Mouse (Mus musculus): ENCODE results near the gene Ppfibp2. TPM values are rescaled to one million over a fixed set of nuclear protein-coding genes. Genes with fewer than 3 reads are reported as not detected.

Gene Ppfibp2
- polyA plus RNA-seq, 1 experiment from 2014 or later: 6.0 TPM

DNA sequence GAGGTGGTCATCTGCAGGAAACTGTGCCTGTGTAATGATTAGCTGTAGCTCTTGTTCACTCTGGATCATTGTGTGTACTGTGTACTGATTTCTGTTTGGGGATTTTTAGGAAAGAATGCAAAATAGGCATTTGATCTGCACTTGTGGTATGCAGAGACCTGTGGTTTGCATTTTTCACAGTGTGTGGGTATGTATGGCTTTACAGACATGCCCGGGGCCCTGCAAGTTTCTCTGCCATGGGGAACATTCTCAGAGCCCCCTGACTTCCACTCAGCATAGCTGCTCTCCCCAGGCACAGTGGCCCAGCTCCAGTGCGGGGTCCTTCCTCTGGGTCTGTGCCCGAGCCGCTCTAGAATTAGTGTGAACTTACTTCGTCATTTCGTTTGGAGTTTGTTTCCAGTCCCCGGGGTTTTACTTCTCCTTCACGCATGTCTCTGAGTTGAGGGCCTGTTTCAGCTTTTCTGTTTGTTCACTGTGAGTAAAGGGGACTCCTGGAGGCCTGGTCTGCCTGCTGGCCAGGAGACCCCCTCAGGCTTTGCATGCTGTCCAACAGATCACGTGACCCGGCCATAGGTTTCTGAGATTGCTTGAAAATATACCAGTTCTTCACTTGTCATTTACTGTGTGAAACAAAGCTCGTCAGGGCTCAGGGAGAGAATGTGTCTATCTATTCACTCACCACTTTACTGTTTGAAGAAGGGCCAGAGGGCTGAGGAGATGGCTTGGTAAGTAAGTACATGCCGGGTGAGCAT is 54.1 kb downstream of the Ppfibp2 start:
- no peak overlapping the region for H3K4me3 ChIP-seq (ENCODE audit: low read depth, low read length)
- no peaks in the 10 kb centered on the region for H3K36me3 ChIP-seq (ENCODE audit: control insufficient read depth, insufficient read depth, low read length)
- 90% methylated on average over 12 of the region's 12 CpGs for WGBS
- DNase-seq (ENCODE audit: low spot score): no peak
- no peak for ATAC-seq (ENCODE audit: insufficient read depth, low FRiP score, low TSS enrichment)
- no peaks in the 10 kb centered on the region for H3K9me3 ChIP-seq (ENCODE audit: control insufficient read depth, low read length)
- no peaks in the 10 kb centered on the region for H3K27me3 ChIP-seq (ENCODE audit: control insufficient read depth, insufficient read depth, low read length)
- no peaks in the 10 kb centered on the region for H3K4me1 ChIP-seq (ENCODE audit: control insufficient read depth, insufficient read depth, low read length)
- no peak overlapping the region for H3K4me2 ChIP-seq (ENCODE audit: low read depth)
- no peak overlapping the region for H3K9ac ChIP-seq (ENCODE audit: low read length)
- no peak overlapping the region for H3K27ac ChIP-seq (ENCODE audit: low read depth, low read length)

DNA sequence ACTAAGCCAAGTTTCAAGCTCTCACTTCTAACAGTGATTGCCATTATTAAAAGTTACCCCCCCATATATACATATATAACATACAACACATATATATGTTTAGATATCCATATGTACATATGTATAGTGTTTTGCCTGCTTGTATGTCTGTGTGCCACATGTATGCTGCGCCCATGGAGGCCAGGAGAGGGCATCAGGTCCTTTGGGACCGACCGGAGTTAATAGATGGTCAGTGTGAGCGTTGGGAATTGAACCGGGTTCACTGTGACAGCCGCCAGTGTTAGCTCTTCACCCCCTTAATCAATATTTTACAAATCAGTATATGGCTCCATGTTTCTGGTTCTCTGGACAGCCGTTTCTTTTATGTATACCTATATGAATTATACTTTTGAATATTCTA is 55.0 kb downstream of the Ppfibp2 start:
- H3K4me1 ChIP-seq (ENCODE audit: control insufficient read depth, insufficient read depth, low read length): no peaks in the 10 kb centered on the region
- H3K9me3 ChIP-seq (ENCODE audit: control insufficient read depth, low read length): no peaks in the 10 kb centered on the region
- H3K27ac ChIP-seq (ENCODE audit: low read depth, low read length): no peak overlapping the region
- ATAC-seq (ENCODE audit: insufficient read depth, low FRiP score, low TSS enrichment): no peak
- H3K9ac ChIP-seq (ENCODE audit: low read length): no peak overlapping the region
- no peaks in the 10 kb centered on the region for H3K36me3 ChIP-seq (ENCODE audit: control insufficient read depth, insufficient read depth, low read length)
- no peaks in the 10 kb centered on the region for H3K27me3 ChIP-seq (ENCODE audit: control insufficient read depth, insufficient read depth, low read length)
- DNase-seq (ENCODE audit: low spot score): no peak
- H3K4me3 ChIP-seq (ENCODE audit: low read depth, low read length): no peak overlapping the region
- 81% methylated on average over 7 of the region's 7 CpGs for WGBS
- no peak overlapping the region for H3K4me2 ChIP-seq (ENCODE audit: low read depth)

DNA sequence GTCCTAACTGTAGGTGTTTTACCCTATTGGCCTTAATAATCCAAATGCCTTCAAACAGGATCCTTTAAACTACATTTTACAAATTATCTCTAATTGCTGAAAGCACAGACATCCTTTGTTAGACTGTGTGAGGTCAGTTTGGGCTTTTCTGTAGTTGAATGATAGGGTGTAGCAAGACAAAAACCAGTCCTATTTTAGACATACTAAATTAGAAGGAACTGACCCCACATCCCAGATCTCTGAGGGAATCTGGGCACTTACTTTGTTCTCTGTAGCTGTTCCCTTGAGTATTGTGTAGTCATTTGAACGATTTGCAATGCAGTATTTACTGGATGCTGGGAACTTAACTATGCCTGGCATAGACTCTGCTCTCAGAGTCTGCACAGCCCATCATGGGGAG is 56.8 kb downstream of the Ppfibp2 start:
- Histone ChIP-seq H3K9ac (ENCODE audit: low read length) (no peak overlapping the region), H3K36me3 (ENCODE audit: control insufficient read depth, insufficient read depth, low read length) (no peaks in the 10 kb centered on the region), H3K4me2 (ENCODE audit: low read depth) (no peak overlapping the region), H3K9me3 (ENCODE audit: control insufficient read depth, low read length) (no peaks in the 10 kb centered on the region), H3K27ac (ENCODE audit: low read depth, low read length) (no peak overlapping the region), H3K4me3 (ENCODE audit: low read depth, low read length) (no peak overlapping the region), H3K4me1 (ENCODE audit: control insufficient read depth, insufficient read depth, low read length) (no peaks in the 10 kb centered on the region), H3K27me3 (ENCODE audit: control insufficient read depth, insufficient read depth, low read length) (no peaks in the 10 kb centered on the region)
- ATAC-seq (ENCODE audit: insufficient read depth, low FRiP score, low TSS enrichment) (no peak), DNase-seq (ENCODE audit: low spot score) (no peak)
- 59% methylated on average over 1 of the region's 1 CpGs for WGBS

DNA sequence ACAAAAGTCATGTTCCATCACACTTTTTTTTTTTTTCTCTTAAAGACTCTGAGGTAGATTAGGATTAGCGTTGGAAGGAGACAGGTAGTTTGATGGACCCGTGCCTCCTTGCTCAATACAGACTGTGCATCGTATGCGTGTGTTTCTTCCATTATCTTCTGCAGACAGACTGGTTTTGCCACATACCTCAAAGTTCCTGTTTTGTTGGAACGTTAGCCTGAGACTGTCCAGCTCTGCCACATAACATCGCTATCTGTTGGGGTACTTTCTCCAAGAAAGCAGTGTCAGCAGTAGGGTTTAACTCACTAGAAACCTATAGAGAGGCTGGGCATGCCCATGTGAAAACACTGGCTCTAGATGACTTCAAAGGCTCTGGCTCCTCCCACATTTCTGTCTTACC is 61.4 kb downstream of the Ppfibp2 start:
- 90% methylated on average over 6 of the region's 6 CpGs for WGBS
- Histone ChIP-seq H3K36me3 (ENCODE audit: control insufficient read depth, insufficient read depth, low read length) (no peaks in the 10 kb centered on the region), H3K4me2 (ENCODE audit: low read depth) (no peak overlapping the region), H3K9ac (ENCODE audit: low read length) (no peak overlapping the region), H3K27ac (ENCODE audit: low read depth, low read length) (no peak overlapping the region), H3K9me3 (ENCODE audit: control insufficient read depth, low read length) (no peaks in the 10 kb centered on the region), H3K27me3 (ENCODE audit: control insufficient read depth, insufficient read depth, low read length) (no peaks in the 10 kb centered on the region), H3K4me1 (ENCODE audit: control insufficient read depth, insufficient read depth, low read length) (no peaks in the 10 kb centered on the region), H3K4me3 (ENCODE audit: low read depth, low read length) (no peak overlapping the region)
- DNase-seq (ENCODE audit: low spot score) (no peak), ATAC-seq (ENCODE audit: insufficient read depth, low FRiP score, low TSS enrichment) (no peak)

DNA sequence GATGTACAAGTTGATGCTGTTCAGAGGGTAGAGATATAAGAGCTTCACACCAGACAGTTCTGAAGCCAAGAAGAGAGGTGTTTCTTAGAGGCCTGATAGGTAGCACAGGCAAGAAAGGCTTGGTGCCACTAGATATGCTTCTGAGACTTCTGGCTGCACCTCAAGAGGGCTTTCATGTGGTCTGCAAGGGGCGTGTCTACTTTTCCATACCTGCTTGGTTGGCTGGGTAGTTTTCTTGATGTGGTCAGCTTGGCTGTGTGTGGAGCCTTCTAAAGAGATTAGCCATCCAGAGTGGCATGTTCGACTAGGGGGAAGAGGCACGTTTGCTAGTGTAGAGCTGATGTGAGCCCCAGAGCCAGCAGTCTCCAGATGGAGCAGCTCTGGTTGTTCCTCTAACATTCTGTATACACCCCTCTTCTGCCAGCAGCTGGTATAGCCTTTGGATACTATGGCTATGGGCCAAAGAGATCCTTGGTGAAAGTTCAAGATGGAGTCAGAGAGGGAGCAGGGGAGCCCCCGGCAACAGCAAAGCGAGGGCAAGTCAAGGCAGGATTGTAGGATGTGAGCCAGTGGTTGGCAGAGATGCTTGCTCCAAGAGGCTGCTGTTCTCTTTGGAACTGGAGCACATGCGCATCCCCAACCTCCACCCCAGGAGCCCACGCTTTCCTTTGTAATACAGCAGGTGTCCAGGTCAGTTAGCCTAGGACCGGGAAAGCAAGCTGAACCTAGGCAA is 64.3 kb downstream of the Ppfibp2 start:
- Histone ChIP-seq H3K27me3 (ENCODE audit: control insufficient read depth, insufficient read depth, low read length) (no peaks in the 10 kb centered on the region), H3K9ac (ENCODE audit: low read length) (no peak overlapping the region), H3K4me2 (ENCODE audit: low read depth) (no peak overlapping the region), H3K9me3 (ENCODE audit: control insufficient read depth, low read length) (no peaks in the 10 kb centered on the region), H3K36me3 (ENCODE audit: control insufficient read depth, insufficient read depth, low read length) (no peaks in the 10 kb centered on the region), H3K4me1 (ENCODE audit: control insufficient read depth, insufficient read depth, low read length) (no peaks in the 10 kb centered on the region), H3K27ac (ENCODE audit: low read depth, low read length) (no peak overlapping the region), H3K4me3 (ENCODE audit: low read depth, low read length) (no peak overlapping the region)
- no peak for DNase-seq (ENCODE audit: low spot score)
- no peak for ATAC-seq (ENCODE audit: insufficient read depth, low FRiP score, low TSS enrichment)
- WGBS: 87% methylated on average over 8 of the region's 8 CpGs

DNA sequence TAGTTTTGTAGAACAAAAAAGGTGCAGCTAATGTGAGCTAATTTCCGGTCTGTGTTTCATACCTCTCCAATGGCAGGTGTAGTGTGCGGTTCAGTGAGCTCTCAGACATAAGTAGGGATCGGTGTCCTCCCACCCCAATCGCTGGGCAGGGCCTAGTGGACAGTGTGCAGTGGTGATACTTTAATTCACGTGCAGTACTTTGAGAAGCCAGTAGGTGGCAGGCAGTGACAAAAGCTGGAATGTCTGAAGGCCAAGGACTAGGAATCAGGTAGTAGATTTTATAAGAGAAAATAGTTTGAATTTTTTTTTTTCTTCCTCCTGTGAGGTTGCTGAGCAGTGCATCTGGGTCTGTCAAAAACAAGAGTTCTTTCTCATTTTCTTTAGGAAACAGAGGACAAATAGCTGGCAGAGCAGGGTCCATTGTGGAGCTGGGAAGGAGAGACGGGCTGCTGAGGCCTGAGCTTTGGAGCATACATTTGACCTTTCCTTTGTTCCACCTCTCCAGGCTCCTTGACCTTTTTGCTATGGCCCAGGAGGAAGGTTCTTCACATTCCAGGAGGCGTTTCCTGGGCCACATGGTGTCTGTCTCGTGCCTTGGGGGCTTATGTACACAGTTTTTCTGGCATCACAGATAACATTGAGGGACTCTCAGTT is 66.3 kb downstream of the Ppfibp2 start:
- no peaks in the 10 kb centered on the region for H3K27me3 ChIP-seq (ENCODE audit: control insufficient read depth, insufficient read depth, low read length)
- H3K4me3 ChIP-seq (ENCODE audit: low read depth, low read length): no peak overlapping the region
- no peak overlapping the region for H3K27ac ChIP-seq (ENCODE audit: low read depth, low read length)
- peak; percentile 80 for ATAC-seq (ENCODE audit: insufficient read depth, low FRiP score, low TSS enrichment)
- peak; percentile 74 for DNase-seq (ENCODE audit: low spot score)
- H3K4me1 ChIP-seq (ENCODE audit: control insufficient read depth, insufficient read depth, low read length): peaks cover 6% of the 10 kb centered on the region; the same call in 1 of the 2 replicates
- H3K4me2 ChIP-seq (ENCODE audit: low read depth): no peak overlapping the region
- H3K36me3 ChIP-seq (ENCODE audit: control insufficient read depth, insufficient read depth, low read length): no peaks in the 10 kb centered on the region
- no peaks in the 10 kb centered on the region for H3K9me3 ChIP-seq (ENCODE audit: control insufficient read depth, low read length)
- H3K9ac ChIP-seq (ENCODE audit: low read length): no peak overlapping the region
- 14% methylated on average over 8 of the region's 8 CpGs for WGBS

DNA sequence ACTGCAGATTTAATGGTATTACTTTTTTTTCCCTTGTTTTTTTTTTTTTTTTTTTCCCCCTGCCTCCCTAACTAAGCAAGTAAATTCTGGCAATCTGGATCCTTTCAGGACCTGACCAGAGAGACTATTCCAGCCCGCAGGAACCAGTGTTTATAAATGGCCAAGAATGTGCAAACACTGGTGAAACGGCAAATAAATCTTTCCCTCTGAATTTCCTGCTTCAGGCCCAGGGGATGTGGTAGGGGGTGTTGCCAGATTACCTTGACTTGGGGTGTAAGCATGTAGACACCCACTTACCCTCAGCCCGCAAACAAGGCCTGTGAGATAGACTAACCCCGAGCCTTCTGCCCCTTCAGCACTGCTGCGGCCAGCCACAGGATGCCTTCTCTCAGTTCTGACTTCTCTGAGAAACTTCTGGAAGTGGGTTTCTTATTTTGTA is 66.9 kb downstream of the Ppfibp2 start:
- Histone ChIP-seq H3K36me3 (ENCODE audit: control insufficient read depth, insufficient read depth, low read length) (no peaks in the 10 kb centered on the region), H3K9me3 (ENCODE audit: control insufficient read depth, low read length) (no peaks in the 10 kb centered on the region), H3K27me3 (ENCODE audit: control insufficient read depth, insufficient read depth, low read length) (no peaks in the 10 kb centered on the region), H3K27ac (ENCODE audit: low read depth, low read length) (no peak overlapping the region), H3K4me1 (ENCODE audit: control insufficient read depth, insufficient read depth, low read length) (peaks cover 6% of the 10 kb centered on the region; the same call in 1 of the 2 replicates), H3K4me2 (ENCODE audit: low read depth) (no peak overlapping the region), H3K9ac (ENCODE audit: low read length) (no peak overlapping the region), H3K4me3 (ENCODE audit: low read depth, low read length) (no peak overlapping the region)
- WGBS: 65% methylated on average over 5 of the region's 5 CpGs
- ATAC-seq (ENCODE audit: insufficient read depth, low FRiP score, low TSS enrichment) (no peak), DNase-seq (ENCODE audit: low spot score) (no peak)

DNA sequence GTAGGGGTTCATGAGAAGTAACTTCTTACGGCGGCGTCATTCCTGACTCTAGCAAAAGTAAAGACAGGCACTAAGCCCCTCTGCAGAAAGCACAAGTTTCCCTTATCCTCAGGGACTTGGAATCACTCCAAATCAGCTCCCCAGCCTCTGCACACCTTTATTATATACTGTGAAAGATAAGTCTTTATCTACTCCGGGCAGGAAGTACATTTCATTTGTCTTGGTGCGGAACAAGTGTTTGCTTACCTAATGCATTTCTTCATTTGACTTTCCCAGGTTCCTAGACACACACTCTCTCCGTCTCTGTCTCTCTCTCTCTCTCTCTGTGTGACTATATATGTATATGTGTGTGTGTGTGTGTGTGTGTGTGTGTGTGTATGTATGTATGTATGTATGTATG is 68.6 kb downstream of the Ppfibp2 start:
- no peaks in the 10 kb centered on the region for H3K9me3 ChIP-seq (ENCODE audit: control insufficient read depth, low read length)
- 96% methylated on average over 6 of the region's 6 CpGs for WGBS
- no peak overlapping the region for H3K4me3 ChIP-seq (ENCODE audit: low read depth, low read length)
- no peak for ATAC-seq (ENCODE audit: insufficient read depth, low FRiP score, low TSS enrichment)
- no peak for DNase-seq (ENCODE audit: low spot score)
- H3K36me3 ChIP-seq (ENCODE audit: control insufficient read depth, insufficient read depth, low read length): no peaks in the 10 kb centered on the region
- H3K4me2 ChIP-seq (ENCODE audit: low read depth): no peak overlapping the region
- H3K9ac ChIP-seq (ENCODE audit: low read length): no peak overlapping the region
- no peaks in the 10 kb centered on the region for H3K27me3 ChIP-seq (ENCODE audit: control insufficient read depth, insufficient read depth, low read length)
- H3K27ac ChIP-seq (ENCODE audit: low read depth, low read length): no peak overlapping the region
- peaks cover 6% of the 10 kb centered on the region; the same call in 1 of the 2 replicates for H3K4me1 ChIP-seq (ENCODE audit: control insufficient read depth, insufficient read depth, low read length)
